Mouse (Mus musculus): ENCODE measurements at regions not wholly inside any gene's neighbourhood (a gene's known extent, or its start where the extent isn't known, plus 50 kb on each side); places are given as distances from the start of the nearest gene placed in this dataset.

GRCm38 (mm10) chr3:6087267-6087666, 336.7 kb downstream of the Gm8797 start:
- TF ChIP-seq CTCF (IDR thresholded peaks at IDR 0.05; ENCODE audit: control insufficient read depth, insufficient read depth, insufficient replicate concordance, low read depth, low read length) = no peak
- TF ChIP-seq POLR2A (IDR thresholded peaks at IDR 0.05; ENCODE audit: control insufficient read depth, low read depth, low read length) = no peak
